Mouse (Mus musculus) layer of hippocampus, adult 18-20 months (tissue): ENCODE results near the gene Hsp90aa1. TPM values are rescaled to one million over a fixed set of nuclear protein-coding genes. Genes with fewer than 3 reads are reported as not detected.
"Not testable (repeated sequence)": the region's sequence is repeated elsewhere in the genome, so short reads cannot be mapped to it uniquely, and the experiment has no call there.

ENCODE experiments used
- DNase-seq, 2 experiments: peaks; one replicate each; pipeline ENCODE4 v3.0.0; 2022; ENCODE audit warnings: low spot score in 2 of 2
- total RNA-seq, 2 experiments: library from RNA; stranded (reverse); gene quantifications; 2 replicates each; pipeline ENCODE4 v1.2.3; 2021

Hsp90aa1 gene
- total RNA-seq, 2 experiments from 2014 or later, result 1,024 to 1,077 TPM

DNA sequence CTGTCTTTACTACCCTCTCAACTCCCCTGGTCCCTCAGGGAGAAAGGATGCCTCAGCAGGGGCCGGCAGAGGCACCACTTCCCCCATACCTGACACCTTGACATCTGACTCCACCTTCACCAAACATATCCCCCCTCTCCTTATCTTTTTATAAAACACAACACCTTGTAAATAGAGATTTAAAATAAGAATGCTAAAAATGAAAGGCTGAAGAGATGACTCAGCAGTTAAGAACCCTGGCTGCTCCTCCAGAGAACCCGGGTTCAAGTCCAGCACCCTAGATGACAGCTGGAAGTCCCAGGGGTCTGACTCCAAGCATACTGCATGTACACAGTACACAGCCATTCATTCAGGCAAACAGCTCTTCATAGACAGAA lies 3.4 kb downstream of the Hsp90aa1 start:
- DNase-seq, result no peak

DNA sequence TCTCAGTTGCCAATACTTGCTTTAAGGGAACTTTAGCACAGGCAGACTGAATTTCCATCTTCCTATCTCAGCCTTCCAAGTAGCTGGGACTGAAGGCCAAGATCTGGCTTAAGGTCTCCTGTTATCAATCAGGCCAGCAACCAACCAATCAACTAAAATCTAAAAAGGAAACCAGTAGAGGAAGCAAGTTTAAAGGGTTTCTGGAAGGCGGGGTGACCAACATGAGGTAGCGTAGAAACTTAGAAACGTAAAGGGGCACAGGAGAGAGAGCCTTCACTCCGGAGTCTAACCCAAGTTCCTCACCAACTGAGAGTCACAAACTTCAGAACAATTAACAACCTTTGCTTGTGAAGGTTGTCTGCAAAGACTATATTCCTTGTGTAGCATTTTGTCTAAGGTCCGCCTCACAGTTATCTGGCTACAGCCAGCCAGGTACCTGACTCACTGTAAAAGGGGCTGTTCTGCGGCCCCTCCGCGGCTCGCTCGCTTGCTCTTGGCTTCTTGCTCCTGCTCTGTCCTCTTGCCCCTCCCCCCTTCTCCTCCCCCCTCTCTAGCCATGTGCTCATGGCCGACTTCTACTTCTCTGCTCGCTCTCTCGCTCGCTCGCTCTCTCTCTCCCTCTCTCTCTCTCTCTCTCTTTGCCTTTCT lies 3.9 kb downstream of the Hsp90aa1 start:
- no peak for DNase-seq

DNA sequence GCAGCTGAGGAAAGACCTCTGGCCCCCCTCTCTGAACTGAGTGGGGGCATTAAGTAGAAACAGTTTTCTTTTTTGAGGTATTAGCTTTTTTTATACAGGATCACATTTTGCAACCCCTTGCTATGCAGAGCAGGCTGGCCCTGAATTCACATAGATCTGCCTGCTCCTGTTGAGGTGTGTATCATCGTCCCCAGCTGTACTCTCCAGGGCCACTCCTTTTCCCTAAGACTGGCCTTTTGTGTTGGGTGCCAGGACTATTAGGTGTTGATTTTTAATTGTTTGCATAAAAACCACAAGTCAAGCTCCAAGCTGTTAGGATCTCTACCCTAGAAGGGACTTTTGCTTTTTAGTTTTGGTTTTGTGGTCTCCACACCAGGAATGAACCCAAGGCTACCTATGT lies 4.4 kb downstream of the Hsp90aa1 start:
- DNase-seq, result no peak

DNA sequence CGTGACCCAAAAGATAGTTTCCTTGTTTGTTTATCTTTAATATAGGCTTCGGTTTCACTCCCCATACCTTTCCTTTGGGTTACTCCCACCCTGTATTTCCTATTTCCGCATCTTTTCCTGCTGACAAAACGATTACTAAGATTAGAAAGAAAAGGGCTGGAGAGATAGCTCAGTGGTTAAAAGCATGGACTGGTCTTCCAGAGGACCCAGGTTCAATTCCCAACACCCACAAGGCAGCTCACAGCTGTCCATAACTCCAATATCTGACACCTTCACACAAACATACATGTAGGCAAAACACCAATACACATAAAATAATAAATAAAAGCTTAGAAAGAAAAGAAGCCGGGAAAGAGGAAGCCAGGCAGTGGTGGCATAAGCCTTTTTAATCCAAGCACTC lies 5.1 kb downstream of the Hsp90aa1 start:
- DNase-seq, result no peak

DNA sequence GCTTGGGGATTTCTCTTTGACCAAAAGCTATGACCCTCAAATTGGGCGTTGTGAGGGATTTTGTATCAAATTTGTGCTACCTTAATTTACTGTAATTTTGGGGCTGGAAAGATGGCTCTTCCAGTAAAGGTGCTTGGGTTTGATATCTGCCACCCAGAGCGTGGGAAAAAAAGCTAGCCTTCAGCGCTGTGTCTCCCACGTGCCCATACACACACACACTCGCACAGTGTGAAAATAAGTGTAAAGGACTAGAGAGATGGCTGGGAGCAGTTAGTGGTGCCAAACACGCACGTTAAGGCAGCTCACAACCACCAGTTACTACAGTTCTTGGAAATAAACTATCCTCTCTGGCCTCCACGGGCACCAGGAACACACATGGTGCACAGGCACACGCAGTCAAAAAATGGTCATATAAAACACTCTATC lies 5.5 kb downstream of the Hsp90aa1 start:
- DNase-seq, result no peak

DNA sequence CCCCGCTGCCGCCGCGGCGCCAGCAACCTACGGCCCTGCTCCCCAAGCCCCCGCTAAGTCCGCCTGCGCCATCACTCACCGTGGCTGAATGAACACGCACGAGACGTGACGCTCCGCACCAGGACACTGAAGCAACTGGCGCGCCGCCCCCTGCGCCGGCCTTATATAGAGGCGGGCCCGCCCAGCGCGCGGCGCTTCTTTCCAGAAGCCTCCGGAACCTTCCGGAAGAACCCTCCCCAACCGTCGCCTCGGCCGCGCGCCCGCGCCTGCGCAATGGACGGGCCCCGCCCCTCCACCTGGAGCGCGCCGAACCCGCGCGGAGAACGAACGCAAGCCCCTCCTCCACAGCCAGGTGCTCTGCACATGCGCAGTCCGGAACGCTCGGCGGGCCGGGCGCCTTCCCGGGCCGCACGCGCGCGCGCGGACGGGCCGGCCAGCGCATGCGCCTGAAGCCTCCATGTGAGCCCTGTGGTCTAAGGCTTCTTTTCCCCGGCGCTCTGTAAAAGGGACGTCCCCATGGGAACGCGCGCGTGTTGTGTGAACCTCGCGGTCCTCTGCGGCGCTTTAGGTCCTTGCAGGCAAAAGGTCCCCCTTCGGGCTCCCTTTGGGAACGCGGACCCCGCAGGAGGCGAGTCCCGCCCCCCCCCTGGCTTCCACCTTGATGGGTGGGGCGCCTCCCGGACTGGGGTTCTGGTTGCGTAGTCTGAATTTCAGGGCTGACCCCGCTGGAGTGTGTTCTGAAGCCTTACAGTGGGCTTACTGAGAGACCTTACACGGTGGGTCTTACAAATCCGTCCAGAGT lies 6.2 kb downstream of the Hsp90aa1 start:
- DNase-seq, result peak; percentile 95 to 98

DNA sequence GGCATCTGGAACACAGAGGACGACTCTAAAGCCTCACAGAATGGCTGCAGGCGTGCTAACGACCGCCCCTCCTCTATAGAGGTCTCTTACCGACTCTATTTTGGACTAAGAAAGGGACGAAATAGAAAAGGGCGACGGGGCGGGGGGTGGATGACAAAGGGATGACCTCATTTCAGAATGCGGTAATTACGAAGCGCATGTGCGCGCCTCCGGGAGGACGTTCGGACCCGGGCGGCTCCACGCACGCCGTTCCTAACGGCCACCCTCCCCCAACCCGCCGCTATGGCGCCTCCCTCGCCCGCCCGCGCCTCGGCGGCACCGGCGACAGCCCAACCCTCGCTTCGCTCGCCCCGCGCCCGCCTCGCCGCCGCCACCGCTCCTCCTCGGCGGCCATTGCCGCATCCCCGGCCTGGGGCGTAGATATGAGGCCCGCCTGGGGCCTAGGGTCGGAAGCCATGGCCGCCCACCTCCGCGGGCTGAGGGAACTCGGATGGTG lies 6.8 kb downstream of the Hsp90aa1 start:
- DNase-seq, result peak; percentile 63 to 72

DNA sequence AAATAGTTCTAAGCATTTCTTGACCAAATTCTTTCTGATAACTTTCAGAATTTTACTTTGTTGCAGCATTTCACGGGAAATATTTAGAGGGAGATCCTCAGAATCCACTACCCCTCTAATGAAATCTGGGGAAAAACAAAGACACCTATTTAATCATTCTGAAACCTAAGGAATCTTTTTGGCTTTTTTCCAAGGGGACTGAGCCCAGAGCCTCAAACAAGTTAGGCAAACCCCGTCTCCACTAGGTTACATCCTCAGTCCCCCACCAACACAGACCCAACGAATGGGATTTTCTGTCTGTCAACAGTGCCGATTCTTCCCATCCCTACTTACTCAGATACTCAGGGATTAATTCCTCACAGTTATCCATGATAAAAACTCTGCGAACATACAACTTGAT lies 9.2 kb downstream of the Hsp90aa1 start:
- DNase-seq, result not testable (repeated sequence)

DNA sequence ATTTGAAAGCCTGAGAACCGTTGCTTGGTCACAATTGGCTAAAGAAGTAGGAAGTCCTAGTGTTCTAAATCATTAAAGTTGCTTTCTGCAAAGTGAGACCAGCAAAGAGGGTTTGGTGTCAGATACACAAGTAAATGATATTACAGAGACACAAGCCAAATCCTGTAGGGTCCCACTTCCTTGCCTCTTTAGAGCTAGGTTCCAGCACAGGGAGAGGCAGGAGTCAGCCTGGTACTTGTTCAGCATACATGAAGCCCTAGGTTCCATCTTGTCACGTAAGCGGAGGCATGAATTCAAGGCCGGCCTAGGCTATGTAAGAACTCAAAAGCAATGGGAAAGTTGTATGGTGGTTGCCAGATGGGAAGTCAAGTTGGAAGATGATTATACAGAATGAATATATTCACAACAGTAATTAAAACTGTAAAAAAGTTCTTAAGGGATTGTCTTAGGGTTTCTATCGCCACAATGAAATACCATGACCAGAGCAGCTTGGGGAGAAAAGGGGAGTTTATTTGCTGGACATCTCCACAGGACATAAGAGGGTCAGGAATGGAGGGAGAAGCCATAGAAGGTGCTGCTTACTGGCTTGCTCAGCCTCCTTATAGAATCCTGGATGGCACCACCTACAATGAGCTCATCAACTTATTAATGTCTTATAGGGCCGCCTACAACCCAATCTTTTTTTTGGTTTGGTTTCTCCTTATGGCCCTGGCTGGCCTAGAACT lies 12.4 kb downstream of the Hsp90aa1 start:
- no peak for DNase-seq

DNA sequence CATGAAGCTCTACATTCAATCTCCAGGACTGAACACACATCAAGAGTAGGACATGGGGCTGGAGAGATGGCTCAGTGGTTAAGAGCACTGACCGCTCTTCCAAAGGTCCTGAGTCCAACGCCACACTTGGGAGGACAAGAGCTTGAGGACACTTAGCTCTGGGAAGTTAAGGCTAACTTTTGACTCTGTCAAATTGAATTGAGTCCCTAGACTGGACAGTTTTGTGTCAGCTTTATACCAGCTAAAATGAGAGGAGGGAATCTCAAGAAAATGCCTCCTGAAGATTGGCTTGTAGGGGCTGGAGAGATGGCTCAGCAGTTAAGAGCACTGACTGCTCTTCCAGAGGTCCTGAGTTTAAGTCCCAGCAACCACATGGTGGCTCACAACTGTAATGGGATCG lies 13.6 kb downstream of the Hsp90aa1 start:
- DNase-seq, result not testable (repeated sequence)

DNA sequence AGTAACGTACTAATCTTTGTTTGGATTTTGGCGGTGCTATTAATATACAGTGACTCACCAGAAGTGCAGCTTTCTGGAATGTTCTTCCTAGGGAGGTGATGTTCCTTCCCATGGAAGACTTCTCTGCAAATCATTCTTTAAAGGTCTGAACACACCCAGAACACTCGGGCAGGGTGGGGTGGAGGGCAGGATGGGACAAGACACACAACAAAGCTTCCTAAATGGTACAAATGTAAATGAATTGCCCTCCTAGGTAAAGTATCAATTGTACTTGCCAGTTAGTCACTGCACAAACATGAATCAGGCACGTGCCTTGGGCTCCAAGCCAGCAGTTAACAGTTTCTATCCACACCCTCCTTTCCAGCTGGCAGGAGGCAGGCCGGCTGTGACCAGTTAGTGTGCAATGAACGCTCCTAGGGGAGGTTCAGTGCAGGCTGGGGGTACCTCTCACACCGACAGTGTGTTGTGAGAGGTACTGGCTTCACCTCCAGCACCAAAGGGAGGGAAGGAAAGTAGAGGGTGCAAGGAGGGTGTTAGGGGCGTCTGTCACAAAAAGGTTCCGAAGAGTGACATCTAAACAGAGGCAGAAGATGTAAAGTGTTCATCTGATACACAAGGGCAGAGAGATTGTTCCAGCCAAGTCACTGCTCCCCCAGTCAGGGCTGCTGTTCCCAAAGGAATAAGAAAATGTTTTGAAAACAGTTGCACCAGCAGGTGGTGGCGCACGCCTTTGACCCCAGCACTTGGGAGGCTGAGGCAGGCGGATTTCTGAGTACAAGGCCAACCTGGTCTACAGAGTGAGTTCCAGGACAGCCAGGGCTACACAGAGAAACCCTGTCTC lies 14.4 kb downstream of the Hsp90aa1 start:
- peak in 1 of 2 experiments; percentile 56 for DNase-seq

DNA sequence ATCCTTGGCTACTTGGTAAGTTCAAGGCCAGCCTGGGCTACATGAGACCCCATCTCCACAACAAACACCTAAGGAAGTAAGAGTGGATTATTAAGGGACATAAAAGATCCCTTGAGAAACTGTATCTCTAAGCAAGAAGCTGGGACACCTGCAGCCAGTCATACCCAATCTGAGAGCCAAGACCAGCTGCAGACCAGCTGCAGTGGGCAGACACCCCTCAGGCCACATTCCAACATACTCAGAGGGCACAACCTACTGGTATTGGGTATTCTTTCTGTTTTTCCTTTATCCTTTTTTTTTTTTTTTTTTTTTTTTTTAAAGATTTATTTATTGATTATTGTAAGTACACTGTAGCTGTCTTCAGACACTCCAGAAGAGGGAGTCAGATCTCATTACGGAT lies 18.9 kb downstream of the Hsp90aa1 start:
- no peak for DNase-seq

DNA sequence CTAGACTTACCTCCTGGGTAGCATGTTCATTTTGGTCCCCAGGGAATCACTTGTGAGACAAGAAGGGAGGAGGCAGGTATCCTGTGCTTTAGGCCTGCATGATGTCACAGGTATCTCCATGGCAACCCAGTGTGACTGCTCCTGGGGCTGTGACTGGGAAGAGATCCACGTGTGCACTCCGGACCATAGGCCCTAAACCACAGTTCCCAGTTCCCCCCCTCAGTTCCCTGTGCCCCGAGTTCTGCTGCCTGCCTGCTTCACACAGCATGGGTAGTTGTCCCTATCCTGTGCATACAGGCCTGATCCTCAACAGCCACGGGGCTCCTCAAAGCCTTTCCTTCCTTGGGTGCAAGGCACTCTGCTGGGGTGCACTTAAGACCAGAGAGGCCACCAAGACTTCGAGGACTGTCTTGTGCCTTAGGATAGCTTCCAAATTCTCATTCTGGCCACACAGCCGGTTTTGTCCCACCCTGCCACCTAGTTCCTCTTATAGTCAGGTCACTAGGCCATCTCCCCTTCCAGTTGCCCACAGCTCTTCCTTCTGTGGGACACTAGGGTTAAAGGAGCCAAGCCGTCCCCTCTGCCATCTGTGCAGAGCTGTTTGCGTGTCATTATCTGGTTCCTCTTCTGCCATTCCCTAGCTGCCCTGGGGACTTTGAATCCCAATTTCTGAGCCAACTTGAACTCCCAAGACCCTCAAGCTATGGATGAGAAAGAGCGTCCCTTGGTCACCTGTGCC lies 19.8 kb downstream of the Hsp90aa1 start, which contains the start of gene 1700001K19Rik:
Gene 1700001K19Rik (minus strand): TSS at position 59 of the 739 bp plus-strand sequence.
- DNase-seq, result no peak

DNA sequence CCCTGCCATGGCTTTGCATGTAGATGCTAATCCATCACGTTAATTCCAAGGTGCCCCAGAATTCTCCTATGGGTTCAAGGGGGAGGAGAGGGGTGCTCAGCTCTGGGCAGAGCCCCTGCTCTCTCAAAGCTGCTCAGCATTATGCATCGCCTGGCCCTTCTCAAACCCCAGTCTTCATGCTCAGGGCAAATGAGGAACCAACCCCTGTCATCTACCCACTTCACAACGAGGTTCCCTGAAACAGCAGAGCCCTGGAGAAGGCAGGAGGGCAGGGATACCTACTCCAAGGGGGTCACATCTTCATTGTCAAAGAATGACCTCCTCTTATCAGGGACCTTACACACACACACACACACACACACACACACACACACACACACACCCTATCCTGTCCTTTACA lies 20.6 kb downstream of the Hsp90aa1 start:
- no peak for DNase-seq

DNA sequence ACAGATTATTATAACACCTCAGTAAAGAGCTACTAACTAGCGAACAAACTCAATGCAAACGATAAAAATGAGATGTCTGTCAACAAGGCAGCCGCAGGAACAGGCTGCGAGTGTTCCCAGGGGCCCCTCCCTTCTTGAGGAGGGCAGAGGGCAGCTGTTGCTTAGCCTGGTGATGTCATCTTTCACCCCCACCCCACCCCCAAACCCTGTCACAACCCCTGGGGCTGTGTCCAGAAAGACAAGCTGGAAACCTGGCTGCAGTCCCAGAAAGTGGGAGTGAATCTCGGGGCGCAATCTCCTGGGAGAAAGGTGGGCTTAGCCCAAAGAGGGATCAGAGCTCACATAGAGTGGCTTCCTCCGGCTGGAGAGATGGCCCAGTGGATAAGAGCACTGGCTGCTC lies 21.3 kb downstream of the Hsp90aa1 start:
- no peak for DNase-seq

DNA sequence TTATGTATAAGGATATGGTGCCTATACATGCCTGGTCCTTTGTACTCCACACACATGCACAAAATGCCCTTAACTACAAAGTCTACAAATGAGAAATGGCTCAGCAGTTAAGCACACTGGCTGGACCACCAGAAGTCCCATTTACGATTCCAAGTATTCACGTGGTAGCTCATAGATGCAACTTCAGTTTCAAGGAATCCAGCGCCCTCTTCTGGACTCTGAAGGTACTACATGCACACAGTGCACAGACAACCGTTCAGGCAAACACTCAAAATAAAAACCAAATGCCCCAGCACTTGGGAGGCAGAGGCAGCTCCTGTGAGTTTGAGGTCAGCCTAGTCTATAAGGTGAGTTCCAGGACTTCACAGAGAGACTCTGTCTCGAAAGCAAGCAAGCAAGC lies 28.3 kb downstream of the Hsp90aa1 start:
- DNase-seq, result no peak

DNA sequence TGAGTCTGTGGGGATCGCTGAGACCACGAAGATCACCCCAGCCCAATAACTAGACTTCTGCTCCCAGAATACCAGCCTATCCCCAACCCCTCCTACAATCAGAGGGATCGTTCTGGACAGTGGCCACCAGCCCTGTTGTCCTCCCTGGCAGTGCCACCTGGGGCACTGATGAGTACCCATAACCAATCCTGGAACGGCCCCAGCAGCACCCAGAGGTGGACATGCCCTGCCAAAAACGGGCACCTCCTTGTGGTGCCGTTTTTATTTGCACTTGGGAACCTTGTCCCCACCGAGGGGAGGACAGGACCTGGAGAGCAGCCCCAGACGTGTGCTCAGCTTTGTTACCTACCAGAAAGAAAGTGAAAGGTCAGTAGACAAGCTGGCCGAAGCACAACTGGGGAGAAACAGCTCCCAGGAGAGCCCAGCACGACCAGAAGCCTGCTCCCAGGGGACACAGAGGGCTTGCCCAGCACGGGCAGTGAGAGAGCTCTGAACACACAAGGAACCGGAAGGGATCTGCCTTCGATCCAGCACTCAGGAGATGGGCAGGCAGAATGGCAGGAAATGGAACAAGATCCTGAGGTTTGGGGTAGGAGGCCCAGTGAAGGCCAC lies 35.0 kb downstream of the Hsp90aa1 start:
- DNase-seq, result no peak

DNA sequence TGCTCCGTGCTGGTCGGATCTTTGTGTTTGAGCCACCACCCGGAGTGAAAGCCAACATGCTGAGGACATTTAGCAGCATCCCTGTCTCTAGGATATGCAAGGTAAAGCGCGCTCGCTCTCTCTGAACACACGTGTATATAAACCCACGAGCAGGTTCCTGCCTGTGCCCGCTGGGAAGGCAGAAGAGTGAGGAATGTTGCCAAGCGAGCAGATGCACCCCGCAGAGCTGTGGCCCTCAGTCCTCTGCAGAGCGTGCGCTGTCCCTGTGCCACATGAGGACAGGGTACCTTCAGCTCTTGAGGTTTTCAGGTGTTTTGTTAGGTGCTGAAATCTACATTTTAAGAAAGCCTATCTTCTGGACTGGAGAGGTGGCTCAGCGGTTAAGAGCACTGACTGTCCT lies 40.8 kb downstream of the Hsp90aa1 start:
- no peak for DNase-seq

DNA sequence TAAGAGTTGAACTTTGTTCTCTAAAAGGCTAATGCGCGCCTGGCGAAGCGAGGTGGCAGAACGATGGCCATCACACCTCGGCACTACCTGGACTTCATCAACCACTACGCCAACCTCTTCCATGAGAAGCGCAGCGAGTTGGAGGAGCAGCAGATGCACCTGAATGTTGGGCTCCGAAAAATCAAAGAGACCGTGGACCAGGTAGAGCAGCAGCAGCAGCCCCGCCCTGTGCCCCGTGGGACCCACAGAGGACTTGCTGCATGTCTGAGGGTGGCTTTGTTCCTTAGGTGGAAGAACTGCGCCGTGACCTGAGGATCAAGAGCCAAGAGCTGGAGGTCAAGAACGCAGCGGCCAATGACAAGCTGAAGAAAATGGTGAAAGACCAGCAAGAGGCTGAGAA lies 51.1 kb downstream of the Hsp90aa1 start:
- DNase-seq, result no peak

DNA sequence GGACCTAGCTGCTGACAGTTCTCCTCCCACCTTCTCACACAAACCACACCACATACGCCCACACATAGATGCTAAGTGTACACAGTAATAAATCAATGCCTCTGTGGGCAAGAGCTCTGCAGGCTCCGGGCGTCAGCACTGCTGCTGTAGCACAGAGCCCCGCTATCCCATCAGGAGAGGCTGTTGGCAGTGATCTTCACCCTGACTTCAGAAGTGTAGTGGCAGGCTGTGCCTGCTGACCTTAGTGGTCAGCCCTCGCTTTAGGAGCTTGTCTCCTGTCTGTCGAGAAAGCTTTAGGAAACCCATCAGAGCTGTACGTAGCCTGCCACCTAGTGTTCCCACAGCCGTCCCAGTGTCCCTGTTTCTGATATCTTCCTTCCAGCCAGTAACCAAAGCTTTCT lies 52.3 kb downstream of the Hsp90aa1 start:
- peak in 1 of 2 experiments; percentile 70 for DNase-seq
